Mouse (Mus musculus): ENCODE results near the gene Lamb1.

Gene Lamb1

DNA sequence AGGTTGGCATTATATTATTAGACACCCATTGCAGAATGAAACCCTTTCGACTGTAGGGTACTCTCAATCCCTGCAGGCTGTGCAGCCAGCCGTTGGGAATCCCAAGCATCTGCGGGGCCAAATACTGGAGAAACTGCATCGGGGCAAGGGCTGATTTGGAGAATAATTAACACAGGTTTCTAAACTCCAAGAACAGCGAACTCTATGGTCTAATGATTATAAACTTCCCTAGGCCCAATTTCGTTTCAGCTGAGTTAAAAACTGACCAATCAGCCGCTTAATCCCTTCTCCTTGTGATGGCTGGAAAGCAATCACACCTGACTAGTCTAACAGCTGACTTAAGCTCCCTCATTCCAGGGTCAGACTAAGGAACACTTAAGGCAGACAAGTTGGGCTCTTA lies 1.1 kb upstream of the Lamb1 start:
- H3K9me3 ChIP-seq (ENCODE audit: low read length) = no peaks in the 10 kb centered on the region
- peak overlapping the region; percentile 87; the same call in 1 of the 2 replicates for H3K4me3 ChIP-seq (replicated peaks; ENCODE audit: low read length)
- H3K36me3 ChIP-seq (ENCODE audit: insufficient read depth, low read length) = peaks cover 23% of the 10 kb centered on the region
- peaks cover 38% of the 10 kb centered on the region for H3K27me3 ChIP-seq (ENCODE audit: insufficient read depth, low read length)
- TF ChIP-seq NANOG (IDR thresholded peaks at IDR 0.05; ENCODE audit: borderline replicate concordance, low read length) = no peak
- no peak for TF ChIP-seq CTCF (conservative IDR thresholded peaks at IDR 0.05; ENCODE audit: low read length)
- no peak for TF ChIP-seq POU5F1 (IDR thresholded peaks at IDR 0.05; ENCODE audit: borderline replicate concordance, low read length)
- peaks cover 75% of the 10 kb centered on the region for H3K4me1 ChIP-seq (replicated peaks; ENCODE audit: low read depth, low read length)

DNA sequence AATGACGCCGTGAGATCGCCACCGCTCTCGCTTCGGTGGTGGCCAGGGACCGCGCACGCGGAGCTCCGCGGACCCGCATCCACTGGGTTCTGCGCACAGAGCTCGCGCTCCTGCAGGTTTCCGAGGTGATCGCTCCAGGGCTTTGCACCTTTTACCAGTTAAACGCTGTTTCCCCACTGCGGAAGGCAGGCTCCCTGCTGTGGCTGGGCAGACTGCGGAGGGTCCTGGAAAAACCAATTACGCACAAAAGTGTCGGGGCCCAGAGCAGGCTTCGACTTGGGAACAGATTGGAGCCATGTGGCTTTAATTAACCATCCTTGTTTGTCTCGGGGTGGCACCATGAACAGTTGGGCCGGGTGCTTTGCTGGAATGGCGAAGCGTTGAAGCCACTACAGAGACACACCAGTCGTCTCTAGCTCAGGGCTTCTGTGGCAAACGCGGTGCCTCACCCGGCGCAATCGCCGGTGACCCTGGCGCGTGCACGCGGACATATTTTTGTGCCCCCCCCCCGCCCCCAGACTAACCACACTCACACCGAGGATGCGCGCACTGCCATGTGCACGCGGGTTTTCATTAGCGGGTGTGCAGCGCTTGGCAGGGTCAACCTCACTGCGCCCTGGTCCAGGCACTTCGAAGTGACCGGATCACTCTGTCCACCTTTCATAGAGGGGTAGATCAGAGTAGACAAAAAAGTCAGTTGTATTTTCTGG lies 843 bp downstream of the Lamb1 start:
- Histone ChIP-seq H3K27me3 (ENCODE audit: insufficient read depth, low read length) (peaks cover 38% of the 10 kb centered on the region), H3K4me1 (replicated peaks; ENCODE audit: low read depth, low read length) (peaks cover 82% of the 10 kb centered on the region), H3K4me3 (replicated peaks; ENCODE audit: low read length) (peak overlapping the region; percentile 87), H3K36me3 (ENCODE audit: insufficient read depth, low read length) (peaks cover 41% of the 10 kb centered on the region), H3K9me3 (ENCODE audit: low read length) (no peaks in the 10 kb centered on the region)
- TF ChIP-seq NANOG (IDR thresholded peaks at IDR 0.05; ENCODE audit: borderline replicate concordance, low read length) (no peak), POU5F1 (IDR thresholded peaks at IDR 0.05; ENCODE audit: borderline replicate concordance, low read length) (no peak), CTCF (conservative IDR thresholded peaks at IDR 0.05; ENCODE audit: low read length) (no peak)

GRCm38 (mm10) chr12:31266686-31267085 lies 1.7 kb downstream of the Lamb1 start:
- peak overlapping the region; percentile 87 for H3K4me3 ChIP-seq (replicated peaks; ENCODE audit: low read length)
- TF ChIP-seq POU5F1 (IDR thresholded peaks at IDR 0.05; ENCODE audit: borderline replicate concordance, low read length) = no peak
- no peak for TF ChIP-seq CTCF (conservative IDR thresholded peaks at IDR 0.05; ENCODE audit: low read length)
- TF ChIP-seq NANOG (IDR thresholded peaks at IDR 0.05; ENCODE audit: borderline replicate concordance, low read length) = no peak
- no peaks in the 10 kb centered on the region for H3K9me3 ChIP-seq (ENCODE audit: low read length)
- peaks cover 83% of the 10 kb centered on the region for H3K4me1 ChIP-seq (replicated peaks; ENCODE audit: low read depth, low read length)
- H3K36me3 ChIP-seq (ENCODE audit: insufficient read depth, low read length) = peaks cover 49% of the 10 kb centered on the region
- H3K27me3 ChIP-seq (ENCODE audit: insufficient read depth, low read length) = peaks cover 38% of the 10 kb centered on the region

GRCm38 (mm10) chr12:31267363-31267762 lies 2.3 kb downstream of the Lamb1 start:
- H3K4me1 ChIP-seq (replicated peaks; ENCODE audit: low read depth, low read length) = peaks cover 84% of the 10 kb centered on the region
- peaks cover 36% of the 10 kb centered on the region for H3K27me3 ChIP-seq (ENCODE audit: insufficient read depth, low read length)
- TF ChIP-seq CTCF (conservative IDR thresholded peaks at IDR 0.05; ENCODE audit: low read length) = no peak
- TF ChIP-seq NANOG (IDR thresholded peaks at IDR 0.05; ENCODE audit: borderline replicate concordance, low read length) = no peak
- TF ChIP-seq POU5F1 (IDR thresholded peaks at IDR 0.05; ENCODE audit: borderline replicate concordance, low read length) = no peak
- peaks cover 55% of the 10 kb centered on the region for H3K36me3 ChIP-seq (ENCODE audit: insufficient read depth, low read length)
- no peak overlapping the region for H3K4me3 ChIP-seq (replicated peaks; ENCODE audit: low read length)
- H3K9me3 ChIP-seq (ENCODE audit: low read length) = no peaks in the 10 kb centered on the region

GRCm38 (mm10) chr12:31268315-31268714 lies 3.3 kb downstream of the Lamb1 start:
- Histone ChIP-seq H3K4me1 (replicated peaks; ENCODE audit: low read depth, low read length) (peaks cover 84% of the 10 kb centered on the region), H3K27me3 (ENCODE audit: insufficient read depth, low read length) (peaks cover 28% of the 10 kb centered on the region), H3K9me3 (ENCODE audit: low read length) (no peaks in the 10 kb centered on the region), H3K36me3 (ENCODE audit: insufficient read depth, low read length) (peaks cover 65% of the 10 kb centered on the region), H3K4me3 (replicated peaks; ENCODE audit: low read length) (no peak overlapping the region)
- TF ChIP-seq CTCF (conservative IDR thresholded peaks at IDR 0.05; ENCODE audit: low read length) (no peak), POU5F1 (IDR thresholded peaks at IDR 0.05; ENCODE audit: borderline replicate concordance, low read length) (no peak), NANOG (IDR thresholded peaks at IDR 0.05; ENCODE audit: borderline replicate concordance, low read length) (no peak)

- no peak for TF ChIP-seq CTCF (conservative IDR thresholded peaks at IDR 0.05; ENCODE audit: low read length)
- TF ChIP-seq POU5F1 (IDR thresholded peaks at IDR 0.05; ENCODE audit: borderline replicate concordance, low read length) = no peak
- TF ChIP-seq NANOG (IDR thresholded peaks at IDR 0.05; ENCODE audit: borderline replicate concordance, low read length) = no peak
- Histone ChIP-seq H3K27me3 (ENCODE audit: insufficient read depth, low read length) (peaks cover 22% of the 10 kb centered on the region), H3K9me3 (ENCODE audit: low read length) (no peaks in the 10 kb centered on the region), H3K4me3 (replicated peaks; ENCODE audit: low read length) (no peak overlapping the region), H3K4me1 (replicated peaks; ENCODE audit: low read depth, low read length) (peaks cover 78% of the 10 kb centered on the region), H3K36me3 (ENCODE audit: insufficient read depth, low read length) (peaks cover 72% of the 10 kb centered on the region)
Measured at GRCm38 (mm10) chr12:31269020-31269597, 4.1 kb downstream of the Lamb1 start.

GRCm38 (mm10) chr12:31270361-31270760 lies 5.3 kb downstream of the Lamb1 start:
- Histone ChIP-seq H3K4me3 (replicated peaks; ENCODE audit: low read length) (no peak overlapping the region), H3K27me3 (ENCODE audit: insufficient read depth, low read length) (peaks cover 18% of the 10 kb centered on the region), H3K9me3 (ENCODE audit: low read length) (no peaks in the 10 kb centered on the region), H3K36me3 (ENCODE audit: insufficient read depth, low read length) (peaks cover 85% of the 10 kb centered on the region), H3K4me1 (replicated peaks; ENCODE audit: low read depth, low read length) (peaks cover 84% of the 10 kb centered on the region)
- TF ChIP-seq CTCF (conservative IDR thresholded peaks at IDR 0.05; ENCODE audit: low read length) (no peak), NANOG (IDR thresholded peaks at IDR 0.05; ENCODE audit: borderline replicate concordance, low read length) (no peak), POU5F1 (IDR thresholded peaks at IDR 0.05; ENCODE audit: borderline replicate concordance, low read length) (no peak)

- TF ChIP-seq CTCF (conservative IDR thresholded peaks at IDR 0.05; ENCODE audit: low read length) (no peak), NANOG (IDR thresholded peaks at IDR 0.05; ENCODE audit: borderline replicate concordance, low read length) (no peak), POU5F1 (IDR thresholded peaks at IDR 0.05; ENCODE audit: borderline replicate concordance, low read length) (no peak)
- Histone ChIP-seq H3K27me3 (ENCODE audit: insufficient read depth, low read length) (peaks cover 14% of the 10 kb centered on the region), H3K9me3 (ENCODE audit: low read length) (no peaks in the 10 kb centered on the region), H3K4me1 (replicated peaks; ENCODE audit: low read depth, low read length) (peaks cover 86% of the 10 kb centered on the region), H3K36me3 (ENCODE audit: insufficient read depth, low read length) (peaks cover 89% of the 10 kb centered on the region), H3K4me3 (replicated peaks; ENCODE audit: low read length) (no peak overlapping the region)
Measured at GRCm38 (mm10) chr12:31270776-31271175, 5.7 kb downstream of the Lamb1 start.

Measured in E14TG2a.4 (cell line).